Mouse (Mus musculus) forelimb bud, embryonic 11.5 days (tissue): Measurements from ENCODE around the gene Ptprd.
"Not testable (repeated sequence)": the region's sequence is repeated elsewhere in the genome, so short reads cannot be mapped to it uniquely, and the experiment has no call there.

Experiments
- DNase-seq: peaks from one replicate; pipeline ENCODE4 v3.0.0-alpha.2; 2012; ENCODE audit warnings: low read depth, low spot score

Ptprd gene

DNA sequence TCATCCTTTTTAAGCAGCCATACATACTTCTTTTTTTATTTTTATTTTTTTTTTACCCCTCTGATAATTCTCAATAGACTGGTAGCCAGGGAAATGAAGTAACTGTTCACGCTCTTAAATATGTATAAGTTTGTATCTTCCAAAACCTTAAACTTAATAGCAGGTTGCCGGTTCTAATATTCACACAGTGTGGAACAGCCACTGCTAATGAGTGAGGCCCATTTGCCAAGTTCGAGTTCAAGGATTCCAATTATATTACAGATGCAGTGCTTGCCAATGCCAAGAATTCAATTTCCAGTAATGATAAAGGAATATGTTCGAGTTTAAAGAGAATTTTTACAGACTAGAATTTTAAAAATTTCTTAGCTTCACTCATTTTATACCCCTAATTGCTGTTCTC is 322.3 kb downstream of the Ptprd start:
- DNase-seq: no peak

GRCm38 (mm10) chr4:77880213-77880612 is 331.5 kb downstream of the Ptprd start:
- no peak for DNase-seq

DNA sequence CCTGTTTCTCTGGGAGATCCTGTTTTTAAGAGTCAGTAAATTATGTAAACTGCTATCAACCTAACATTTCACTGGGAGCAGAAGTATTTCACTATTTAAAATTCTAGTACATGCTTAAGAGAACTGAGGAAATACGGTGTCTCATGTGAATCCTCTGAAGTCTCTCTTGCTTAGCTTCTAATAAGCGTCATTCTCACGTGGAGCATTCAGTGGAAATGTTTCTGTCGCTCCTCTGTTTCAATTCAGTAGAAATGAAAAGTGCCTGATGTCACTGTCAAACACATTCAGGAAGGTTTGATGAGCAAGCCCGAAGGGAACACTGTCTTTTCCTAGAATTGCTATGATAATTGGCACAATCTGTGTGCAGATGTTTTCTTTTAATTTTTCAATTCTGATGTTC is 350.5 kb downstream of the Ptprd start:
- no peak for DNase-seq

DNA sequence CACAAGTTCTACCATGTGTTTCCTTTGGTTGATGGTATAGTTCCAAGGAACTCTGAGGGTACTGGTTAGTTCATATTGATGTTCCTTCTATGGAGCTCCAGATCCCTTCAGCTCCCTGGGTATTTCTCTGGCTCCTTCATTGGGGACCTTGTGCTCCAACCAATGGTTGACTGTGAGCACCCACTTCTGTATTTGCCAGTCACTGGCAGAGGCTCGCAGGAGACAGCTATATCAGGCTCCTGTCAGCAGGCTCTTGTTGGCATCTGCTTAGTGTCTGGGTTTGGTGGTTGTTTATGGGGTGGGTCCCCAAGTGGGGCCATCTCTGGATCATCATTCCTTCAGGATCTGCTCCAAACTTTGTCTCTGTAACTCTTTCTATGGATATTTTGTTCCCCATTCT is 414.4 kb downstream of the Ptprd start:
- not testable (repeated sequence) for DNase-seq

DNA sequence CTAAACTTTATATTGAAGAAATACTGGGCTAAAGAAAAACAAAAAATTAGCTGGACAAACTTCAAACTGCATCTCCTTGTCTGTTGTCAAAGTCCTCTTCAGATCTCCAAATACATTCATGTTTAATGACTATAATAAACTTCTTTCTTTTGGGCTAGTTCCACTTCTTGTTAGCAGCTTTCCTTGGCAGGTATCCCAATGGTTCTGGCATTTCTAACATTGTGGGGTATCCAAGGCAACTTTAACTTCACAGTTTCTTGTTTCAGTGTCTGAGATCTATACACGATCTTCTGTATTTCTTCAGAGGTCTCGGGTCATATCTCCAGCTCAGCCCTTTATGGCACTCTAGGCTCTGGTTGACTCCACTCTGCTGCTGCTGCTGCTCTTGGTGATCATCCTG is 434.5 kb downstream of the Ptprd start:
- no peak for DNase-seq

DNA sequence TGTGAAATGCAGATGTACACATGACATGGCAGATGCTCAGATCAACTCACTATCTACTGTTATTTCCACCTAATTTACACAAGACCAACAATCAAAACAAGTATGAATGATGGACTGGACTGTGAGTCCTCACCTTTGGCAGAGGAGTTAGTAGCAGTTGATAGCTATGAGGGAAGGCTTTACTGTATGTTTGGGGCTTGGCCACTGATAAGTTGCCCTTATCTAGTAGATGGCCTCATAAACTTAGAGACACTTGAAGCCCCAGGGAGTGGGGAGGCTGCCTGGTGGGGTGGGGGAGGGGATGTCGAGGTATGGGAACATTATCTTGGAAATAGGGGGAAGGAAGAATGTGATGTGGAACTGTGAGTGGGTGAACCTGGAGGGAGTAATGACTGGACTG is 448.0 kb downstream of the Ptprd start:
- no peak for DNase-seq

DNA sequence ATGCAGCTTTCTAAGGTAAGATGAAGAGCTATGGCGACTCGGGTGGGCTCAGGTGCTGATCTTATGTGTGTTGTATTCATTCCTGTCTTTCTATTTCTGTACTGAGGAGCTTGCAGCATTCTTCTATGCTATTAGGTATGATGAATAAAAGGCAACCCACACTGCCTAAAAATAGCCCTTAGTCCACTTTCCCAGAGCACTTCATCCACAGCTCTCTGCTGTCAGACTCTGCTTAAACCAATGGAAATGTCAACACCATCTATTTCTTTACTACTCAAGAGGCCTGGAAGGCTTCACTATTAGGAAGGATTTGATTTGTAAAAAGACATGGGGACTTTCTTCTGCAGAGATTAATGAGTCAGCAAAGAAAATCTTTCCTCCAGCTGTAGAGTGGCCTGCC is 468.4 kb downstream of the Ptprd start:
- no peak for DNase-seq

- DNase-seq: no peak
Measured at GRCm38 (mm10) chr4:77721908-77722307, 489.9 kb downstream of the Ptprd start.

- no peak for DNase-seq
Measured at GRCm38 (mm10) chr4:77717792-77718191, 494.0 kb downstream of the Ptprd start.

GRCm38 (mm10) chr4:77710231-77710630 is 501.5 kb downstream of the Ptprd start:
- no peak for DNase-seq

DNA sequence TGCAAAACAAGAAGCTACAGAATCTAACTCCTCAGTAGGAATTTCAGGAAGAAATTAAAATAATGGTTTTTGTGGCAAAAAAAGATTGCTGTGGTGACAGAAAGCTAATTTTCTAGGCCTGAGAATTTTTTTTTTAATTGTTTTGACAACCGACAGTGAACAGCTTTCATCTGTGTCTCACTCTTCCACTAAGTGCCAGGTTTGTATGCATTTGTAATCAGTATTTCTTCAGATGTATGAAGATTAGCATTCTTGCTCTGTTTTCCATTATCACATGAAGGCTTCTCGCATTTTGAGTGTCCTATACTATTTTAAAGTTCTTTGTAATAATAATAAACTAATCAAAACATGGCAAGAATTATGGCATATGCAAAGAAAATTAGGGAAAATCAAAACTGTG is 513.5 kb downstream of the Ptprd start:
- DNase-seq: no peak

GRCm38 (mm10) chr4:77675798-77676197 is 536.0 kb downstream of the Ptprd start:
- DNase-seq: no peak

GRCm38 (mm10) chr4:77664761-77665160 is 547.0 kb downstream of the Ptprd start:
- no peak for DNase-seq

- DNase-seq: no peak
Measured at GRCm38 (mm10) chr4:77662309-77662708, 549.5 kb downstream of the Ptprd start.

DNA sequence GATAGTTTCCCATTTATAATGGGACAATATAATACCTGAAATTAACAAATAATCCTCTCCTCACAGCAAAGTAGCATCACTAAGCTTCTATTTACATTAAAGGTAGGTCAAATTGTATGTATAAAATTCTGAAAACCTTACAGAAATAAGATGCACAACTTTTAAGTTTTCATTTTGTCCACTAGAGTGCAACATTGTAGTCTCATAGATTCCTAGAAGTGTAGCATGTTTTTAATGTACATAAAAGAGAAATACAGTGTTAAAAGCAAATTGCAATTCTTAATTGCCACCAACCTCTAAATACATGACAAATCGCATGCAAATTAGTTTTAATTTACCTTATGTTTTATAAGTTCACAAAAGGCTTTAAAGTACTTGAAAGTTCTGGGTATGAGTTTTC is 556.1 kb downstream of the Ptprd start:
- DNase-seq: no peak

- DNase-seq: no peak
Measured at GRCm38 (mm10) chr4:77649615-77650325, 562.0 kb downstream of the Ptprd start.

GRCm38 (mm10) chr4:77648911-77649310 is 562.9 kb downstream of the Ptprd start:
- no peak for DNase-seq

GRCm38 (mm10) chr4:77647451-77648137 is 564.2 kb downstream of the Ptprd start:
- DNase-seq: no peak

GRCm38 (mm10) chr4:77644435-77644834 is 567.3 kb downstream of the Ptprd start:
- DNase-seq: no peak

- DNase-seq: no peak
Measured at GRCm38 (mm10) chr4:77640022-77640421, 571.7 kb downstream of the Ptprd start.

- no peak for DNase-seq
Measured at GRCm38 (mm10) chr4:77613129-77613528, 598.6 kb downstream of the Ptprd start.

DNA sequence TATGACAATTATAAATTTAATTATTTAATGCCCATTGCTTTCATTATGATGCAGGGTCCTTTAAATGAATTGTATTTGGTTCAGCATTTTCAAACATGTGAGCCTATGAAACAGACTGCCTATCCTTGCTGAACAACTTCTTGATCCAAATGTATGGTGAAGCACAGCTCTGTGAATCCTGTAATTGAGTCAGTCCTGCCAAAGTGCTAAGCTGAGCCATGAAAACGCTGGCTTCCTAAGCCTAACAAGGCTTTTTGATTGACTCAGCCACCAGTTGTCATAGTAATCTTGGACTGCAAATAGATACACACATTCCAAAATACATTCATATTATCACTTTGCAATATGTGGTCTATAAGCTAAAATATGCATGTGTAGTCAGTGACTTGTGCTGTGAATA is 625.1 kb downstream of the Ptprd start:
- no peak for DNase-seq

GRCm38 (mm10) chr4:77586222-77586621 is 625.5 kb downstream of the Ptprd start:
- no peak for DNase-seq
